Mouse (Mus musculus) E14TG2a.4 (cell line): Measurements from ENCODE around the gene Senp8.

Experiments used
- H3K27me3 ChIP-seq: 2 replicates; pipeline ENCODE4 v1.6.1; 2014; ENCODE audit warnings: low read length, control low read depth; ENCODE audit not compliant: insufficient read depth
- H3K36me3 ChIP-seq: 2 replicates; pipeline ENCODE4 v1.6.1; 2014; ENCODE audit warnings: low read length, control low read depth; ENCODE audit not compliant: insufficient read depth
- H3K4me1 ChIP-seq: replicated peaks from 2 replicates; pipeline ENCODE4 v1.6.1; 2014; ENCODE audit warnings: low read depth, low read length, control low read depth
- H3K4me3 ChIP-seq: replicated peaks from 2 replicates; pipeline ENCODE4 v1.5.1; 2014; ENCODE audit warnings: mild to moderate bottlenecking, low read length
- H3K9me3 ChIP-seq: 2 replicates; pipeline ENCODE4 v1.6.1; 2014; ENCODE audit warnings: low read length, control low read depth
- CTCF ChIP-seq: conservative IDR thresholded peaks from 2 replicates; pipeline ENCODE4 v1.5.1; 2014; ENCODE audit warnings: low read length
- NANOG ChIP-seq: IDR thresholded peaks from 2 replicates; pipeline ENCODE4 v1.6.1; 2014; ENCODE audit warnings: borderline replicate concordance, low read length, mixed read lengths
- POU5F1 ChIP-seq: IDR thresholded peaks from 2 replicates; pipeline ENCODE4 v1.6.1; 2014; ENCODE audit warnings: low read length, borderline replicate concordance

Gene Senp8

DNA sequence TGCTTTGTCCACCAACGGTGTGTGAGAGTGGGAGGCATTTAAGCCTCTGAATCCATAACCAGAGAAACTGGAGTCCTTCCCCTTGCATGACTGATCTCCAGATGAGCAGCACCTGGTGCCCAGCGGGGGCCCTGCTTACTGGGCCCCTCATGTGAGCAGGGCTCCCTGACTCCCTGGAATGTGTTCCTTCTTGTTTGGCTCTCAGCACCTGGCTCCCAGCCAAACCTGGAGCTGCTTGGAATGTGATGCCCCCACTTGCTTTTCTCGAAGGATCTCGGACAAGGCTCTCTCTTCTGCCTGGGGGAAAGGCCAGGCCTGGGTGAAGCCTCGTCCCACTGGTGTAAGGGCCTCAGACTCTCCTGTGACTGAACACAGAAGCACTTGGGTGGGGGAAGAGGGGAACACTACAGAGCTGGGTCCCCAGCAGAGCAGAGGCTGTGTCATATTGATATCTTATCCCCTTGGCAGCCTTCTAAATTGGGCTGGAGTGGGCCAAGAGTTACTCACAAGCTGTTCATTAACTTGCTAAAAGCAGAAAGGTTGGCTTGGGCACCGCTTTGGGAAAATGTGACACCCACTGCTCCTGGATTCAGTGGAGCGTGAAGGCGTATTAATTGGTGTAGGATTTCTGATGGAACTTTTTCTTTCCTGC lies 26.6 kb downstream of the Senp8 start:
- TF ChIP-seq NANOG, result no peak
- no peak for TF ChIP-seq CTCF
- no peak for TF ChIP-seq POU5F1
- H3K4me1 ChIP-seq, result peaks cover 11% of the 10 kb centered on the region
- H3K9me3 ChIP-seq, result no peaks in the 10 kb centered on the region
- peak overlapping the region; percentile 66; the same call in 1 of the 2 replicates for H3K4me3 ChIP-seq
- no peaks in the 10 kb centered on the region for H3K36me3 ChIP-seq
- peaks cover 7% of the 10 kb centered on the region for H3K27me3 ChIP-seq

DNA sequence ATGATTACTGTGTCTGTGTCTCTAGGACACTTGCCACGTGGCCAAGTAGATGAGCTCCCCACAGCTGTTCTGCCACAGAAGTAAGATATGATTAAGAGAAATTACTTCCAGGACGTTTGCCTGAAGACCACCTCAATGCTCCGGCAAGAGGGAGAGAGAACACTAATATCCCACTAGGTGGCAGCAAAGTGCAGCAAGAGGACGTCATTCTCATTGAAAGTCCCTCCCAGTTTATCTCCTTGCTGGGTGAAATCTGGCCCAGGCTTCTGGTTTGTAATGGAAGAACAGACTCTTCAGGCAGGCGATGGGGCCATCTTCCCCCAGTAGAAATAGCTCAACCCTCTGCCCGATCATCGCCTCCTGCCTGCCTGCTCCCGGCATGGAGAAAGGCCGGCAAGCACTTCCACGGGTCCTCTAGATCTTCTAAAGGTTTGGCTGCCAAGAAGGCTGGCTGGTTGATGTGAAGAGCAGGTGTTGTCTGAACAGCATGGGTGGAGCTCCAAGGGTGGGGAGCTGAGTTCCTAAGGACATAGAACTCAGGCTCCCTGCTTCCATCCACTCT lies 27.3 kb downstream of the Senp8 start:
- Histone ChIP-seq H3K4me1 (peaks cover 11% of the 10 kb centered on the region), H3K9me3 (no peaks in the 10 kb centered on the region), H3K4me3 (peak overlapping the region; percentile 66), H3K27me3 (peaks cover 7% of the 10 kb centered on the region), H3K36me3 (no peaks in the 10 kb centered on the region)
- no peak for TF ChIP-seq POU5F1
- no peak for TF ChIP-seq NANOG
- TF ChIP-seq CTCF, result peak; percentile 76

DNA sequence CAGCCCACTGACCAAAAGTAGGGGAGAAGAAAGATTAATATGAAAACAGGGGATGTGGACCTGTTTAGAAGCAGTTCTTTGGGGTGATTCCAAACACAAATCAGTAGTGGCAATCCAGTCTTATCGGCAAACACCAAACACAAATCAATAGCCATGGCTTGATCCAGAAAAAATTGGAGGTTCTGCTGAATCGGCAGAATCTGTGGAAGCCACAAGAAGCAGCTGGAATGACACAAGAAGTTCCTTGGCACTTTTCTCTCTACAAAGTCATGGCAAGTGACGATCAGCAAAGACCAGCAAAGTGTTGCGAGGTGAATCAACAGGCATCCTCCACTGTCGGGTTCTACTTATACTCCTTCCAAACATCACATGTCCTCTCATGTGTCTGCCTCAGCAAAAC lies 29.4 kb downstream of the Senp8 start:
- peaks cover 7% of the 10 kb centered on the region for H3K27me3 ChIP-seq
- no peak overlapping the region for H3K4me3 ChIP-seq
- H3K36me3 ChIP-seq, result no peaks in the 10 kb centered on the region
- H3K4me1 ChIP-seq, result peaks cover 14% of the 10 kb centered on the region
- TF ChIP-seq NANOG, result no peak
- TF ChIP-seq CTCF, result no peak
- no peak for TF ChIP-seq POU5F1
- no peaks in the 10 kb centered on the region for H3K9me3 ChIP-seq

DNA sequence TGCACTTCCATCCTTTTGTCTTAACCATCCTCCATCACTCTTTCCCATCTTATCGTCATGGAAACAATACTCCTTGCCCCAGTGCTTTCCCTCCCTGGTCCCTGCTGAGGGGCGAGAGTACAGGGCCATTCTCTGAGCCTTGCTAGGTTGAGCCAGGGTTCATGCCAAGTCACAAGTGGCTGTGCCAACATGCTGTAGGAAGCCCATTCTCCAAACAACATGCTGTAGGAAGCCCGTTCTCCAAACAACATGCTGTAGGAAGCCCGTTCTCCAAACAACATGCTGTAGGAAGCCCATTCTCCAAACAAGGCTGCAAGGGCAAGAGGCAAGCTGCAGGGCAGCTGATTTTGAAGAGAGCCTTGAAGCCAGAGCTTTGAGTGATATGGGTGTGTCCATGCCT lies 32.3 kb downstream of the Senp8 start:
- no peaks in the 10 kb centered on the region for H3K9me3 ChIP-seq
- H3K36me3 ChIP-seq, result no peaks in the 10 kb centered on the region
- H3K27me3 ChIP-seq, result peaks cover 7% of the 10 kb centered on the region
- H3K4me3 ChIP-seq, result no peak overlapping the region
- TF ChIP-seq POU5F1, result no peak
- TF ChIP-seq NANOG, result no peak
- peaks cover 4% of the 10 kb centered on the region for H3K4me1 ChIP-seq

DNA sequence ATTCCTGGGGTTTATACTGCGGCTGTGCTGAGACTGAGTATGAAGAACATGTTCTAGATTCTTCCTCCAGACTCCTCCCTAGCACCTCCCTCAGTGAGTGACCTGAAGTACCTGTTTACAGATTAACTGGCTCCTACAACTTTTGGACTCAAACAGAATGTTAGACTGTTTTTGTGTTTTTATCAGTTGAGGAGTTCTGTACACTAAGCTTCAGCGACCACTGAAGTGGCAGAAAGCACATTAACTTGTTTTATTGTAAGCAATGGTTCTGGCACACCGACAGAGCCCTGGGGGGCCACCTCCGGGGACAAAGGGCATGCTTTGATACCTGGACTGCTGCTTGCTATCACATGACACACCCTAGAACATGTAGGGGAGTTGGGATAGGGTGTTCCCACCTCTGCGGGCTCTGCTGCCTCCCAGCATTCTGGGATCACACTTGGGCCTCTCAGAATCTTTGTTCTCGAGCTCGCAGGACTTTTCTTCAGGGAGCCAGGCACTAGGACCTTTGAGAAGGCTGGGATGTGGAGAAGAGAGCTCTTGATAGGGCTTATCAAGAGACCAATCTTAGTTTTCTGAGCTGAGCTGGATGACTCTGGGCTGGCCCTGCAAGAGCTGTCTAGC lies 34.1 kb downstream of the Senp8 start:
- Histone ChIP-seq H3K4me3 (no peak overlapping the region), H3K4me1 (peaks cover 9% of the 10 kb centered on the region), H3K9me3 (no peaks in the 10 kb centered on the region), H3K36me3 (no peaks in the 10 kb centered on the region), H3K27me3 (no peaks in the 10 kb centered on the region)
- TF ChIP-seq CTCF, result no peak

DNA sequence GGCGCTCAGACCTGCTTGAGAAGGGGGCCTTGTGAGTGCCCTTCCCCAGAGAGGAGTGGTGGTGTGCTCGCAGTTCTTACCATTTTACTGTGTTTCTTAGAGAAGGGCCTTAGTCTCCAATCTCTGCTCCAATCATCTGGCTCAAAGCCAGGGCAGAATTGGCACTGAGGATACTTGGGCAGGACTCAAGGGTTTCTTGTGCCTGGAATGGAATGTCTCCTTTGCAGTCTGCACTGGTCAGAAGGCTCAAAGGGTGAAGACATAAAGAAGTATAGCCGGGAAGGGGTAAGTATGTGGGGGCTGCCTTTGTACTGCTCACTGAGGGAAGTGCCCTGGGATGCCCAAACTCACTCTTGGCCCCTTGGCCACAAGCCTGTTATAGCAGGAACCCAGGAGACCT lies 41.3 kb downstream of the Senp8 start:
- no peaks in the 10 kb centered on the region for H3K9me3 ChIP-seq
- H3K36me3 ChIP-seq, result no peaks in the 10 kb centered on the region
- TF ChIP-seq NANOG (no peak), CTCF (no peak), POU5F1 (no peak)
- H3K4me1 ChIP-seq, result peaks cover 32% of the 10 kb centered on the region
- no peaks in the 10 kb centered on the region for H3K27me3 ChIP-seq
- no peak overlapping the region for H3K4me3 ChIP-seq

DNA sequence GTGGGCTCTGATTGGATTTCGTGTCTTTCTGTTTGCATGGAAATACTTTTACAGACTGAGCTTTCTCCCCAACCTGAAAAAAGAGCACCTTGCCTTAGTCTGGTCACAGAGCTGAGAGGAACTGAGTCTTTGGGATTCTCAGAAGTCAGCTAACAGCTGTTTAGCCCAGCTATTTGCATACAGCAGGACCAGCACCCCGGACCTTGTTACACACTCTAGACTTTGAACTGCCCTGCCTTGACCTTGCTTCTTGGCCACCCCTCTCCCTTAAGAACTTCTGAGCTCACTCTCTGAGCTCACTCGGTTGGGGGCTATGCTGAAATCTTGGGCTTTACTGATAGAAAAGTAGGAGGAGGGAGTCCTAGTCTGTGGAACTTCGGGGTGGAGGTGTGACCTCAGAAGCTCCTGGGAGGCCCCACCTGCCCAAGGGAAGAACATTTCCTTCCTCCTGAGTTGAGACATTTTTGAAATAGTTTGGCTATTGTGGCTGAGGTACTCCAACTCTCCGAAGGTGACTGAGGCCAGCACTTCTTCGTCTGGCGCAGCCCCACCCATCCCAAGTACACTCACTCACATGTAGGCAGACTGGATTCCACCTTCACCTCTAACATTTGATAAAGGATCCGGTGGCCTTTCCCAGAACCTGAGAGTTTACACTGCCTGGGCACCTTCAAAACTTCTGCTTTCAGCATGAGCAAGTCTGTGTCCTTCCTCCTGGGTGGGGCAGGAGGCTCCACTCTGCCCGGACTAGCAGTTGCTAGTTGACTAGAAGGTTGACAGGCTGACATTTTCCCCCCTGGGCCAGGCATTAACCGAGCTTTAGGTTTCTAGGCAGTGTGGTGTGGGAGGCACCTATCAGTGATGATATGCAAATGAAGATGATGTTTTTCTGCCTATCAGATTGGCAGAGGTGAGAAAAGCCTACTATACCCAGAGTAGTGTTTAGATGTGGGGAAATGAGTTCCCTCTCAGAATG lies 43.4 kb downstream of the Senp8 start:
- no peaks in the 10 kb centered on the region for H3K9me3 ChIP-seq
- TF ChIP-seq CTCF, result no peak
- no peak for TF ChIP-seq NANOG
- TF ChIP-seq POU5F1, result no peak
- no peaks in the 10 kb centered on the region for H3K36me3 ChIP-seq
- H3K27me3 ChIP-seq, result no peaks in the 10 kb centered on the region
- peaks cover 32% of the 10 kb centered on the region for H3K4me1 ChIP-seq
- peak overlapping the region; percentile 13; the same call in 1 of the 2 replicates for H3K4me3 ChIP-seq

DNA sequence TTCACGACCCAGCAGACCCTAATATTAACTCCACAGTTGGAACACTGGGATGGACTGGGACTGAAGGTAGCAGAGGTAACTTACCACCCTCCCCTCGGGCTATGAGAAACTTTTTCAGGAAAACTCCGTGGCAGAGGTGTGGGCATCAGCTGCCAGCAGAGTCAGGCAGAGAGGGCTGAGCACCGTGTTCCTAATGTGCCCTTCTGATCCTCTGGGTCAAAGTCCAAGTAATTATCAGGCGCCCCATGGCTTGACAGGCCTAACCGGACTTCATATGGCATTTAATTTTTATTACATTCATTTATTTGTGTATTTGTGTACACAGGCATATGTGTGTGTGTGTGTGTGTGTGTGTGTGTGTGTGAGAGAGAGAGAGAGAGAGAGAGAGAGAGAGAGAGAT lies 47.4 kb downstream of the Senp8 start:
- no peaks in the 10 kb centered on the region for H3K9me3 ChIP-seq
- TF ChIP-seq NANOG, result no peak
- TF ChIP-seq POU5F1, result no peak
- no peak for TF ChIP-seq CTCF
- no peak overlapping the region for H3K4me3 ChIP-seq
- no peaks in the 10 kb centered on the region for H3K36me3 ChIP-seq
- peaks cover 26% of the 10 kb centered on the region for H3K4me1 ChIP-seq
- no peaks in the 10 kb centered on the region; the same call in 1 of the 2 replicates for H3K27me3 ChIP-seq
